16 mouse cellular contexts compared by ENCODE assay signal in genomic region chr2:152985582-152985981, GRCm38 (mm10). TPM values are rescaled to one million over a fixed set of nuclear protein-coding genes. Genes with fewer than 3 reads are reported as not detected.
DNase-seq lines count a peak whose midpoint lies in the region; ATAC-seq lines count a peak whose summit lies in the region.
"Had no signal": no experiment of that assay in that cellular context is flagged by ENCODE, and none has a peak within 500 bp of the region (broad histone marks: within the 10 kb centered on the region; RNA-seq: fewer than 3 reads in every experiment).

No protein-coding gene starts in this region.

- no peak overlapping the region for H3K4me3 ChIP-seq in midbrain, embryonic 13.5 days (replicated peaks)
- H3K4me3 ChIP-seq in midbrain, embryonic 15.5 days, result no peak overlapping the region
- H3K4me3 ChIP-seq in hindbrain, embryonic 14.5 days (replicated peaks; ENCODE audit: low read length), result no peak overlapping the region
- H3K4me3 ChIP-seq in neural tube, embryonic 15.5 days (replicated peaks), result no peak overlapping the region
- H3K4me3 ChIP-seq: heart, embryonic 10.5 days; limb, embryonic 13.5 days; megakaryocyte, embryonic 14.5 days had no signal

- H3K9ac ChIP-seq in midbrain, embryonic 13.5 days (replicated peaks), result peak overlapping the region; percentile 48
- no peak overlapping the region for H3K9ac ChIP-seq in midbrain, embryonic 15.5 days
- no peak overlapping the region for H3K9ac ChIP-seq in hindbrain, embryonic 14.5 days
- no peak overlapping the region for H3K9ac ChIP-seq in neural tube, embryonic 15.5 days (replicated peaks)
- H3K9ac ChIP-seq: limb, embryonic 13.5 days; lung, embryonic 14.5 days had no signal

- 8% methylated on average over 1 of the region's 1 CpGs for WGBS in midbrain, embryonic 13.5 days
- 18% methylated on average over 1 of the region's 1 CpGs for WGBS in midbrain, embryonic 15.5 days
- 0% methylated on average over 1 of the region's 1 CpGs for WGBS in hindbrain, embryonic 14.5 days
- WGBS in neural tube, embryonic 15.5 days, result 13% methylated on average over 1 of the region's 1 CpGs

- no peak overlapping the region for H3K4me2 ChIP-seq in midbrain, embryonic 13.5 days (replicated peaks)
- H3K4me2 ChIP-seq in midbrain, embryonic 15.5 days, result no peak overlapping the region
- no peak overlapping the region for H3K4me2 ChIP-seq in hindbrain, embryonic 14.5 days (replicated peaks)
- no peak overlapping the region for H3K4me2 ChIP-seq in neural tube, embryonic 15.5 days
- H3K4me2 ChIP-seq: limb, embryonic 13.5 days; lung, embryonic 14.5 days had no signal

- H3K4me1 ChIP-seq in midbrain, embryonic 13.5 days (replicated peaks), result peaks cover 8% of the 10 kb centered on the region; the same call in 1 of the 2 replicates
- H3K4me1 ChIP-seq in midbrain, embryonic 15.5 days, result no peaks in the 10 kb centered on the region
- no peaks in the 10 kb centered on the region for H3K4me1 ChIP-seq in hindbrain, embryonic 14.5 days (replicated peaks; ENCODE audit: control insufficient read depth, insufficient read depth, low read length)
- H3K4me1 ChIP-seq in neural tube, embryonic 15.5 days, result peaks cover 4% of the 10 kb centered on the region; the same call in 1 of the 2 replicates
- H3K4me1 ChIP-seq: limb, embryonic 13.5 days; megakaryocyte, embryonic 14.5 days had no signal

- DNase-seq in cerebellum, postnatal 10 days, result peak; percentile 14 to 24
- no peak for DNase-seq in cerebellum, adult 9-10 months
- peak; percentile 40 for DNase-seq in hindbrain, embryonic 14.5 days (ENCODE audit: low spot score)
- no peak for DNase-seq in adrenal gland, postnatal 10 days
- DNase-seq: cerebellum, postnatal 14 days; kidney, postnatal 10 days; lung, embryonic 14.5 days; thymus, adult 18-20 months had no signal

- H3K36me3 ChIP-seq in midbrain, embryonic 13.5 days, result no peaks in the 10 kb centered on the region
- H3K36me3 ChIP-seq in midbrain, embryonic 15.5 days (replicated peaks), result no peaks in the 10 kb centered on the region
- H3K36me3 ChIP-seq in hindbrain, embryonic 14.5 days (replicated peaks; ENCODE audit: control insufficient read depth, insufficient read depth), result no peaks in the 10 kb centered on the region
- no peaks in the 10 kb centered on the region for H3K36me3 ChIP-seq in neural tube, embryonic 15.5 days
- H3K36me3 ChIP-seq: heart, embryonic 10.5 days; limb, embryonic 13.5 days had no signal

- peak; percentile 58; the same call in 1 of the 2 replicates for ATAC-seq in midbrain, embryonic 13.5 days
- no peak for ATAC-seq in midbrain, embryonic 15.5 days (replicated peaks)
- peak; percentile 82 for ATAC-seq in hindbrain, embryonic 14.5 days (ENCODE audit: low FRiP score)
- 0 out of 2 replicates have a peak, but pooled peaks have one; percentile 38 for ATAC-seq in neural tube, embryonic 15.5 days (ENCODE audit: low FRiP score)
- ATAC-seq in inflammation-experienced regulatory T-cells, adult 6 months, result no peak

- no peak overlapping the region for H3K27ac ChIP-seq in midbrain, embryonic 13.5 days
- no peak overlapping the region for H3K27ac ChIP-seq in midbrain, embryonic 15.5 days
- H3K27ac ChIP-seq in hindbrain, embryonic 14.5 days, result no peak overlapping the region
- no peak overlapping the region for H3K27ac ChIP-seq in neural tube, embryonic 15.5 days (replicated peaks)
- H3K27ac ChIP-seq: heart, embryonic 10.5 days; limb, embryonic 13.5 days had no signal

- H3K27me3 ChIP-seq in midbrain, embryonic 13.5 days, result no peaks in the 10 kb centered on the region
- H3K27me3 ChIP-seq in midbrain, embryonic 15.5 days (replicated peaks), result no peaks in the 10 kb centered on the region
- H3K27me3 ChIP-seq in hindbrain, embryonic 14.5 days (ENCODE audit: control insufficient read depth, insufficient read depth, low read length), result no peaks in the 10 kb centered on the region
- no peaks in the 10 kb centered on the region for H3K27me3 ChIP-seq in neural tube, embryonic 15.5 days (replicated peaks)
- H3K27me3 ChIP-seq: limb, embryonic 13.5 days had no signal

- no peaks in the 10 kb centered on the region for H3K9me3 ChIP-seq in midbrain, embryonic 13.5 days
- H3K9me3 ChIP-seq in midbrain, embryonic 15.5 days, result no peaks in the 10 kb centered on the region
- no peaks in the 10 kb centered on the region for H3K9me3 ChIP-seq in hindbrain, embryonic 14.5 days (ENCODE audit: control insufficient read depth, low read length)
- H3K9me3 ChIP-seq in neural tube, embryonic 15.5 days (replicated peaks), result no peaks in the 10 kb centered on the region
- H3K9me3 ChIP-seq: heart, embryonic 10.5 days; limb, embryonic 13.5 days had no signal

RNA-seq across cellular contexts. Expression of gene Ttll9, which starts 23.3 kb away (rescaled TPM):
- 3.4 and 3.9 TPM in 2 replicates for polyA plus RNA-seq in midbrain, embryonic 13.5 days (2015; fragmentation: Nextera tagmentation; extraction: Ambion mirVana)
- polyA plus RNA-seq in midbrain, embryonic 15.5 days (2015; fragmentation: Nextera tagmentation; extraction: Ambion mirVana), result 8.8 and 8.9 TPM in 2 replicates
- polyA plus RNA-seq in hindbrain, embryonic 14.5 days (2014; fragmentation: Nextera tagmentation; extraction: Ambion mirVana), result 8.0 and 11.2 TPM in 2 replicates
- 8.1 and 8.7 TPM in 2 replicates for polyA plus RNA-seq in neural tube, embryonic 15.5 days (2015; fragmentation: Nextera tagmentation; extraction: Ambion mirVana)
- 1 to 10 TPM in 2 of 3 experiments, under 1 TPM in 1; 0.92 to 1.6 (median 1.0) TPM for polyA plus RNA-seq in inflammation-experienced regulatory T-cells, adult 6 months (2017; shearing (Covaris generic))
- under 1 TPM; 0.27 to 0.79 TPM for total RNA-seq in adrenal gland, postnatal 10 days (2021)
- total RNA-seq: gastrocnemius, adult 18-20 months had no signal

RNA-seq across cellular contexts. Expression of gene Pdrg1, which starts 29.6 kb away (rescaled TPM):
- polyA plus RNA-seq in midbrain, embryonic 13.5 days (2015; fragmentation: Nextera tagmentation; extraction: Ambion mirVana), result 175 and 193 TPM in 2 replicates
- polyA plus RNA-seq in midbrain, embryonic 15.5 days (2015; fragmentation: Nextera tagmentation; extraction: Ambion mirVana), result 234 and 236 TPM in 2 replicates
- 137 and 149 TPM in 2 replicates for polyA plus RNA-seq in hindbrain, embryonic 14.5 days (2014; fragmentation: Nextera tagmentation; extraction: Ambion mirVana)
- 240 and 256 TPM in 2 replicates for polyA plus RNA-seq in neural tube, embryonic 15.5 days (2015; fragmentation: Nextera tagmentation; extraction: Ambion mirVana)
- polyA plus RNA-seq in inflammation-experienced regulatory T-cells, adult 6 months (2017; shearing (Covaris generic)), result 100 to 1,000 TPM; 149 to 191 (median 188) TPM
- 10 to 100 TPM; 88.4 to 94.3 TPM for total RNA-seq in adrenal gland, postnatal 10 days (2021)

RNA-seq across cellular contexts. Expression of gene Dusp15, which starts 34.1 kb away (rescaled TPM):
- 3.5 and 6.3 TPM in 2 replicates for polyA plus RNA-seq in midbrain, embryonic 13.5 days (2015; fragmentation: Nextera tagmentation; extraction: Ambion mirVana)
- 9.9 and 14.0 TPM in 2 replicates for polyA plus RNA-seq in midbrain, embryonic 15.5 days (2015; fragmentation: Nextera tagmentation; extraction: Ambion mirVana)
- 8.8 and 11.0 TPM in 2 replicates for polyA plus RNA-seq in hindbrain, embryonic 14.5 days (2014; fragmentation: Nextera tagmentation; extraction: Ambion mirVana)
- 10.5 and 13.5 TPM in 2 replicates for polyA plus RNA-seq in neural tube, embryonic 15.5 days (2015; fragmentation: Nextera tagmentation; extraction: Ambion mirVana)
- polyA plus RNA-seq in inflammation-experienced regulatory T-cells, adult 6 months (2017; shearing (Covaris generic)), result not detected
- total RNA-seq in adrenal gland, postnatal 10 days (2021), result 1 to 10 TPM; 3.1 to 4.3 TPM

RNA-seq across cellular contexts. Expression of gene Xkr7, which starts 46.1 kb away (rescaled TPM):
- 1.7 and 2.0 TPM in 2 replicates for polyA plus RNA-seq in midbrain, embryonic 13.5 days (2015; fragmentation: Nextera tagmentation; extraction: Ambion mirVana)
- 1.9 and 2.1 TPM in 2 replicates for polyA plus RNA-seq in midbrain, embryonic 15.5 days (2015; fragmentation: Nextera tagmentation; extraction: Ambion mirVana)
- 0.84 and 1.8 TPM in 2 replicates for polyA plus RNA-seq in hindbrain, embryonic 14.5 days (2014; fragmentation: Nextera tagmentation; extraction: Ambion mirVana)
- polyA plus RNA-seq in neural tube, embryonic 15.5 days (2015; fragmentation: Nextera tagmentation; extraction: Ambion mirVana), result 1.7 and 2.0 TPM in 2 replicates
- polyA plus RNA-seq in inflammation-experienced regulatory T-cells, adult 6 months (2017; shearing (Covaris generic)), result not detected
- total RNA-seq in adrenal gland, postnatal 10 days (2021), result 1 to 10 TPM; 1.3 to 1.5 TPM
- total RNA-seq: gastrocnemius, adult 18-20 months had no signal
- polyA plus RNA-seq: heart, embryonic 10.5 days; limb, embryonic 13.5 days; lung, embryonic 14.5 days had no signal

RNA-seq across cellular contexts. Expression of gene Foxs1, which starts 52.6 kb away (rescaled TPM):
- polyA plus RNA-seq in midbrain, embryonic 13.5 days (2015; fragmentation: Nextera tagmentation; extraction: Ambion mirVana), result 3.4 and 3.6 TPM in 2 replicates
- 4.3 and 4.4 TPM in 2 replicates for polyA plus RNA-seq in midbrain, embryonic 15.5 days (2015; fragmentation: Nextera tagmentation; extraction: Ambion mirVana)
- polyA plus RNA-seq in hindbrain, embryonic 14.5 days (2014; fragmentation: Nextera tagmentation; extraction: Ambion mirVana), result 3.5 and 4.9 TPM in 2 replicates
- polyA plus RNA-seq in neural tube, embryonic 15.5 days (2015; fragmentation: Nextera tagmentation; extraction: Ambion mirVana), result 4.0 and 4.3 TPM in 2 replicates
- not detected for polyA plus RNA-seq in inflammation-experienced regulatory T-cells, adult 6 months (2017; shearing (Covaris generic))
- total RNA-seq in adrenal gland, postnatal 10 days (2021), result 1 to 10 TPM; 5.4 to 5.7 TPM

Comparison
In these comparisons a context has a peak if more than half of its experiments do, and no peak if none do; other contexts are left out.
1. DNase-seq: peak in cerebellum, postnatal 10 days (2 of 2) and hindbrain, embryonic 14.5 days (single experiment); none in cerebellum, adult 9-10 months (single experiment) and adrenal gland, postnatal 10 days (single experiment).
2. ATAC-seq: peak in midbrain, embryonic 13.5 days (single experiment), hindbrain, embryonic 14.5 days (single experiment) and neural tube, embryonic 15.5 days (single experiment); none in midbrain, embryonic 15.5 days (single experiment) and inflammation-experienced regulatory T-cells, adult 6 months (single experiment).